Mouse (Mus musculus) T-helper 2 cell (primary cell): ENCODE data around the gene Wbp4.

Source experiments
- in situ Hi-C: fragments of 300-600 bp; cut with MboI, MseI; formaldehyde crosslinking; loops from one replicate; pipeline ENCODE4 v1.15.1; 2025; ENCODE audit warnings: high pct_unique_total_duplicates

Gene Wbp4

DNA sequence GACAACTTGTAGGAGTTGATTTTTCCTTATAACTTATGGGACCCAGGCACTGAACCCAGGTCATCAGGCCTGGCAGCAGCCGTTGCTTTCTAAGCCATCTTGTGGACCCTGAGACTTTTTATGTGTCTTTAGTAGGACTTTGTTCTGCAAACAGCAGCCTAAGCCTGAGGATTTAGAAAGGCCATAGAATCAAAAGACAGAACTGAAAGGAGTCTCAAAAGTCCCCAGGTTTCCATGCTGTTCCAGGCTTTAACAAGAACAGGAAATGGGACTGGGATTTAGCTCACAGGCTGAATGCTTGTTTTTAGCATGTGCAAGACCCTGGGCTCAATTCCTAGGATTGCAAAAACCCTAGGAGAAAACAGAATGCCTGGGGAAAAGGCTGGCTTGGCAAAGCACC lies 26.5 kb upstream of the Wbp4 start:
- in situ Hi-C loops, result no loop called here

DNA sequence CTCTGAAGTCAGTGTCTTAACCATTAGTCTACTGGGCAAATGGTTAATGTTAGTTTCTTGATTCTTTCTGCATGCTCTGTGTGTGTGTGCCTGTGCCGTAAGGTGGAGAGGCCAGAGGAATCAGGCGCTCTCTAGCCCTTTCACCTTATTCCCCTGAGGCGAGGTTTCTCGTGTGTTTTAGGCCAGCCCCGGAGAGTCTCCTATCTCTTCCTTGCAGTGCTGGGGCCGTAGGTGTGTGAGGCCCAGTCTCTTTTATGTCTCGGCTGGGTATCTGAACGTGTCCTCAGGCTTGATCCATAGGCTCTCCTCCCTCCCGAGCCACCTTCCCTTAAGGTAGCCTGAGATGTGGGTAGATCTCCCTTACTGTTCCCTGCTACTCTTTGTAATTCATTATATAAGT lies 24.9 kb upstream of the Wbp4 start:
- in situ Hi-C loops, result no loop called here

DNA sequence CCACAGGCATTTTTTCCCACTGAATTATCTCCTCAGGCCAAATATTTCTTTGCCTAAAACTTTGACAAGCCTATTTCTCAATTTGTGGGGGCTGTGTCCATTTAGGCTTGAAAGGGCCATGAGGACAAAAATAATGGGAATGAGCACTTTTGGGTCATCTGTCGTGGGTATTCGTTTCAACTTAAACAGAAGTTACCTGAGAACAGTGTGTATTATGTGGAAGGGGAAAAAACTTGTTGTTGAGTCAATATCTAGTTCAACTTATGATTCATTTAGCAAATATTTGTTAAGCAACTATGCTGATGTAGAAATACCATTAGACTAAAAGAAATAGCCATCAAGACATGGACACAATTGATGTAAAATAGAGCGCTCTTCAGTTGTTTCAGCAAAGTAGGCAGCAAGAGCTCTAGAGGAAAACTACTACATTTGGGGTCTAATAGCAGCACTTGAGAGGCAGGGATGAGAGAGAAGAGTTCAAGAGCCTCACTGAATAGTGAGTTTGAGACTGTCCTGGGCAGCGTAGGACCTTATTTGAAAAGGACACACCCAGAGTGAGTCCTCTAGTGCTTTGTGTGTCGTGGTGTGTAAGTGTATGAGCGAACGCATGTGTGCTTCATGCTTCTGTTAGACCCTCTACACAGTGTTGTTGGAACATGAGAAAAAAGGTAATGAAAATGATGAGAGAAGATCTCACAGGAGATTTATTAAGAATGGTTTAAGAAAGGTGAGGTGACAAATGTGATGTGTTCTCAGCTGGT lies 23.1 kb upstream of the Wbp4 start:
- in situ Hi-C loops, result no loop called here

DNA sequence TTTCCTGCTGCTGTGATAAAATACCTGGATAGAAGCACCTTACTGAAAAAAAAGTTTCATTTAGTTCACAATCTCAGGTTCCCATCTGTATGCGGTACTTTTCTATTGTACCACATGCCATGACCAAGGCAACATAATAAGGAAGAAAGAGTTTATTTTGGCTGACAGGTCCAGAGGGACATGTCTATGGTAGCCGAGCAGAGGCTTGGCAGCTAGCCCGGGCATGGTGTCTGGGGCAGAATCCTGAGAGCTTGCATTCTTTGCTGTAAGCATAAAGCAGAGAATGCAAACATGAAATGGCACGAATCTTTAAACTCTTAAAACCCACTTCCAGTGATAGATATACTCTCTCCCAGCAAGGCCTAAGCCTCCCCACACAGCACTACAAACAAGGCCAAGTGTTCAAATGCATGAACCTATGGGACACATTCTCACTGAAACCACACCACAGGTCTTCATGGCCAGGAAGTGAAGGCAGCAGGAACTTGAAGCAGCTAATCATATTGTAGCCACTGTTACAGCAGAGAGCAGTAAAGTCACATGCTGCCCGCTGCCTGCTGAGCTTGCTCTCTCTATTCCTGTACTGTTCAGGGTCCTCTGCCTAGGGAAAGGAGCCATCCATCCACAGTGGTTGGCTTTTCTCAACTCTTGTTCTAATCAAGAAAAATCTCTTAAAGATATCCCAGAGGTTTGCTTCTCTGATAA lies 22.2 kb upstream of the Wbp4 start:
- in situ Hi-C loops, result no loop called here

- in situ Hi-C loops, result no loop called here
These were observed 19.4 kb upstream of the Wbp4 start for GRCm38 (mm10) chr14:79500756-79501155.

- in situ Hi-C loops, result no loop called here
These were observed 18.0 kb upstream of the Wbp4 start for GRCm38 (mm10) chr14:79499326-79499725.

DNA sequence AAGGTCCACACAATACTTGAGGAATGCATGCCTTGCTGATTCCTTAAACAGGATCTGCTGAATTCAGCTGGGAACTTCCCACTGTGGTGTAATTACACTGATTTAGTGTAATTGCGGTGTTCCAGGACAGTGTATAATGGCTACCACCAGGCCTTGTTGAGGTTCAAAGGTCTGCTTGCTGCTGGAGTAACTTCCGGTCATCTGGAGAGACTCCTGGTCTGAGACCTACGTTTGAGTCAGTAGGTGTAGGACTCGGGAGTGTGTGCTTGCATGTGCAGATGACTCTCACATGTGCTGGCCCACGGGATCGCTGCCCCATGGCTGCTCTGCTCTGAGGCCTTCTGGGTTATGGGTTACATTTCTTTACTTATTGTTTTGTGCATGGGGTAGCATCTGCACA lies 13.0 kb upstream of the Wbp4 start:
- in situ Hi-C loops, result no loop called here

GRCm38 (mm10) chr14:79490246-79490645 lies 8.9 kb upstream of the Wbp4 start:
- in situ Hi-C loops, result no loop called here

DNA sequence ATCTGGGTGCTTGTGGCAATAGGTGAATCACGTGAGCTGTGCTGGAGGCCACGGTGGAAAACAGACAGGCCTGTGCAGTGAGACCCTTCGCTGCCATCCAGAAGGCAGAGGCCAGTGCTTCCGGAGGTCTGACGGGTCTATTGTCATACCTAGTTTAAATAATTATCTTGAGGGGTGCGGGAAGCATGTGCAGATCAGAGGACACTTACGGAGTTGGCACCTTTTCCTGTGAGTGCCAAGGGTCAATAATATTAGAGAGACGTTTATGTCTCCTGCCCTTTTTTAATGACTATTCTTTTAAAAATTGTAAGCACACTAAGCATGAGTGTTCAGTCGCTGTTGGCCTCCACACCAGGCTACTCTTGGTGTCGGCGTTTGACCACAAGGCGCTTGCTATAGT lies 7.8 kb upstream of the Wbp4 start:
- in situ Hi-C loops, result no loop called here

DNA sequence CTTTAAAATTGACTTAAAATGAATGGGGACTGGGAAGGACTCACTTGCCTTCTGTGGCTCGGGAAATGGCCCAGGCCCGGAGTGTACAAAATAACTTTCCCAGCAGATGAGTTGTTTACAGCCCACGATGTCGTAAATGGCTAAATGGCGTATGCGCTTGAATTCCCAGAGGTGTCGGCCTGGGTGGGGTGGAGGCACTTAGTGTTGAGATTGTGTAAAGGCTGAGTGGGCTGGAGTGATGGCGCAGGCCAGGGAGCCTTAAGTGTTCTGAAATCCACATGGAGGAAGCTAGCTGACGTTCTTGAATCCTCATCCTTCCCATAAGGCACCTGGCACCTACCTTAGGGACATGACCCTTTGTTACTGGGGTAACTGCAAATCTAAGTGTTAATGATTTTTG lies 7.2 kb upstream of the Wbp4 start:
- in situ Hi-C loops, result no loop called here

DNA sequence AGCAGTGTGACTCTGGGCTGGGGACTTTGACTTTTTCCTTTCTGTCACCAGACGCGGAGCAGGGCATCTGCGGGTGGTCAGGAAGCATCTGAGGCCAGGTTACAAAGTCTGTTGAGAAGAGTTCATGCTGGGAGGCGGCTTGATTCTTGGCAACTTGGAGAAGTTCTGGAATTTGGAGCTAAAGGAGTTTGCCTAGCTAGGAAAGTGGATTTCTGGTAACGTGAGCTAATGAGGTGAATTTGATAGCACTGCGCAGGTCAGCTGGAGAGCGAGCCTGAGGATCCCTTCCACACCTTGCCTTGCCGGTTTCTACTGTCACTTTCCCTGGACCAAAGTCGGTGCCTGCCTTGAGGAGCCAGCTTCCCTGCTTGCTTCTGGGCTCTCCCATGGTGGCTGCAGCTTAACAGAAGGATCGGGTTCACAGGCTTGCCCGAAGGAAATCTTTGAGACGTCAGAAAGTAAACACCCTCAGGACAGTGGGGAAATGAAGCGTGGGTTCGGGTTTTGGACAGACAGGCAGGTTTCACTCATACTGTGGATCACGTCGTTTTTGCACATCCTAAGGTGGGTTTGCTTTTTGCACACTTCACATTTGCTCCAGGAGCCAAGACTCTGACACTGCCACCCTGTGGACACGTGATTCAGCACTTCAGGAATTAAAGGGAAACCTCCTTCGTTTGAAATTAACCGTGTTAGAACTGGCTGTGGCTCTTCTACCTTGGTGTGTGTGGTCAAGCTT lies 5.8 kb upstream of the Wbp4 start:
- in situ Hi-C loops, result no loop called here

DNA sequence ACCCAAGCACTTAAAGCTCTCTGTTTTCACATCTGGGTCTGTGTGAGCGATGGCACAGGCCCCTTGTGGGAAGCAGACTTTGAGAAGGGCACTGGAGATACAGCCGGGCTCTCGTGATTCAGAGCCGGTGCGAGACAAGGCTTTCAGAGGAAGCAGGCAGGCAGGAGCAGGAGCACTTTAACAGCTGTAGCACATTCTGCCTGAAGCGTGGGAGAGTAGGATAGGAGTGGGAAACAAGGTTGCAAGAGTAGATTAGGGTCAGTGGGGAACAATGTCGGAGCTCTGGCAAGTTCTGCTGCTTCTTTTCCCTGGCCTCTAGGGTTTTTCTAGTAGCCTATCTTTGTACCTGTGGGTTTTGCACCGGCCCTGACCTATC lies 5.3 kb upstream of the Wbp4 start:
- in situ Hi-C loops, result no loop called here

- in situ Hi-C loops, result loop anchor here (5.0 kb wide), 1 partner anchor 59 kb away; no protein-coding TSS in a partner anchor
These were observed 2.3 kb upstream of the Wbp4 start for GRCm38 (mm10) chr14:79483611-79484120.

- in situ Hi-C loops, result loop anchor here (5.0 kb wide), 1 partner anchor 59 kb away; no protein-coding TSS in a partner anchor
These were observed 1.5 kb upstream of the Wbp4 start for GRCm38 (mm10) chr14:79482747-79483355.

DNA sequence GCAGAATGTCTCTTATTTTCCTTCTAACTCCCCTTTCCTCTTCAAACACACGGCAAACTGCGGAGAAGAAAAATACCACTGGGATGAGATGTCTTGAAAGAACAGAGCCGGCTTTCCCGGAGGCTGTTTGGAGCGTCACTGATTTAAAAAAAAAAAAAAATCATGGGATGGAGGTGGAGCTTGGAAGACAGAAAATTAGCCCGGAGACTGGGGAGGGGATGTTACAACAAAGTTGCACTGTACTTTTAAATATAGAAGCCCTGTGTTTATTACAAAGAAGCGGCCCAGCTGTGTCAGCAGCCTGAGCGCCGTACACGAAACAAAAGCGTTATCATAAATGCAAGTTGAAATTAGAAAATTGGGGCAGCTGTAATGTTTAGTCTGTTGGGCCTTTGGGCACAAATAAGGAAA lies 936 bp upstream of the Wbp4 start:
- in situ Hi-C loops, result loop anchor here (5.0 kb wide), 1 partner anchor 60 kb away; no protein-coding TSS in a partner anchor

DNA sequence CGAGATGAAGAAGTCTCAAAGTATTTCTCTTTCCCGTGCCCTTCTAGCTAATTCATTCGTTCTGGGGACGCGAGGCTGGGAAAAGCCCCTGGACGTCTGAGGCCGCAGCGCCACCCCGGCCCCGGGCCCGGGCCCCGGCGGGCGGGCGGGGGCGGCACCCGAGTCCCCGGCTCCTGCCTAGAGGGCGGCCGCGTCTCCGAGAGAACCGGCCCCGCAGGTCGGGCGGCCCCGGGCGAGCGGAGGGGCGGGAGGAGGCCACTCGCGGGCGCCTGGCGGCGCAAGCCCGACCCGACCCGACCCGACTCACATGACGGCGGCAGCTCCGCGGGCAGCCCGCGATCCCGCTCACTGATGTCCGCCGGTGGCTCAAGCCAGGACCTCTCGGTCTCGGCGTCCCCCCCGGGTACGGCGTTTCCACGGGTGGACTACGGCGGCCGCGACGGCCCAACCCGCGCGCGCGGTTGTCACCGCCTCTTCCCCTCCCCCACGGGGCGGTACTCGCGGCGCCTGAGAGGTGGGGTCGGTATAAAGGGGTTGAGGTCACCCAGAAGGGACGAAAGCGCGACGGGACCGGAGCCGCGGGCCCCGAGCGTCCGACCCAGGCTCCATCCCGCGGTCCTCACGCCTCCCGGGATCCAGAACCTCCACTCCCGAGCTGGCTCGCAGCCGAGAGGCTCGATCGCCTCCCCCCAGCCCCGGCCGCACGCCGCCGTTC lies 539 bp downstream of the Wbp4 start, which contains the start of gene Elf1:
TSS of gene Elf1 (plus strand) at position 571 of the 715 bp plus-strand sequence.
- in situ Hi-C loops, result loop anchor here (5.0 kb wide), 1 partner anchor 62 kb away; no protein-coding TSS in a partner anchor

GRCm38 (mm10) chr14:79473384-79473783 lies 7.9 kb downstream of the Wbp4 start:
- in situ Hi-C loops, result no loop called here

DNA sequence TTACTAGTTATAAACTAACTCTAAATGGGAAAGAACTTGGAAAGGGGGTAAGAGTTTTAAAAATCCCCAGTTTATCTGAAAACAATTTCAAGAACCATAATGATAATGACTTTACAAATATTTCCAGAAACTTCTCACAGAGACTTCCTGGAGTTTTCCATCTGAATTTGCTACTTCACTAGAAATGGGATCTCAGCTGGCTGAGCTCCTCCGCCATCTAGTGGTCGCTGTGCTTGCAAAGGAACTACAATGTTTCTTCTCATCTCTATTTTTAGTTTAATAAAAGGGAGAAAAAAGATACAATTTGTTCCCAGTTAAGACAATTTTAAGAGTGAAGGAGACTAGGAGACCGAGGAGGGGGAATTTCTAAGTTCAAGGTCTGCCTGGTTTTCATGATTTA lies 13.7 kb downstream of the Wbp4 start:
- in situ Hi-C loops, result no loop called here

GRCm38 (mm10) chr14:79465623-79466022 lies 15.7 kb downstream of the Wbp4 start:
- in situ Hi-C loops, result no loop called here

- in situ Hi-C loops, result loop anchor here (5.0 kb wide), 1 partner anchor 104 kb away; no protein-coding TSS in a partner anchor
These were observed 20.3 kb downstream of the Wbp4 start for GRCm38 (mm10) chr14:79460988-79461387.

- in situ Hi-C loops, result loop anchor here (5.0 kb wide), 1 partner anchor 103 kb away; no protein-coding TSS in a partner anchor
These were observed 20.9 kb downstream of the Wbp4 start for GRCm38 (mm10) chr14:79460401-79460800.
